7 mouse cellular contexts compared by ENCODE assay signal in the genomic region with DNA sequence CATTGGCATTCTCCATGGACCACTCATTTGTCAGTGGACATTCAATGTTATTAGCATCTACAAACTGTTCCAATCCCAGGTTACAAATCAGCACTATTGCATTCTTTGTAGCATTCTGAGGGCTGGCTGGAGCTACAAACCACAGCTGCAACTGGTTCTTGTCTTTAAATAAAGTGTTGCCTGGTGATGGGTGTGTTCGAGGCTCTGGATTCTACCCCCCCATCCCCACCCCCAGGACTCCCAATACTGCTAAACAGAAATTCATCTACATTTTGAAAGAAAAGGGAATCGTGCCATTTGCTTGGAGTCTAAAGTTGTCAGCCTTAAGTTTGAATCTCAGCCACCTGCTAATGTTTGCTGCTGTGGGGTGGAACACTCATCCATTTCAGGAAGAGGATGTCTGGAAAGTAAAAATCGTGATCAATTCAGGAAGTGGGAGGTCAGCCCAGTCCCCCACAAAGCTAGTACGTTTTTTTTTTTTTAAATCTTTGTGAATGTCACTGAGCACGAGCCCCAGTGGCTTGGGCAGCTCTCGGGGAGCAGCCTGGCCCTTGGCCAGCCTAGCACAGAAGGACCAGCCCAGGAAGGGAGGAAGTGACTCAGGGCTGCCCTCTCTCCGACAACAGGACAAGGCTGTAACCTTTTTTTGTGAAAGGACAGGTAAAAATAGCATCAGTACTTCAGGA. TPM values are rescaled to one million over a fixed set of nuclear protein-coding genes. Genes with fewer than 3 reads are reported as not detected.
DNase-seq lines count a peak whose midpoint lies in the region; ATAC-seq lines count a peak whose summit lies in the region.

No protein-coding gene starts in this region.

- no peaks in the 10 kb centered on the region for H3K4me1 ChIP-seq in embryonic facial prominence, embryonic 10.5 days
- H3K4me1 ChIP-seq in midbrain, embryonic 10.5 days = no peaks in the 10 kb centered on the region

- DNase-seq in urinary bladder, postnatal 36 days (ENCODE audit: low spot score in 2 of 2) = peak; percentile 10 to 44
- no peak for DNase-seq in urinary bladder, postnatal 10 days (ENCODE audit: low spot score)
- peak; percentile 28 for DNase-seq in kidney, postnatal 14 days
- no peak for DNase-seq in embryonic facial prominence, embryonic 10.5 days (ENCODE audit: low spot score)
- no peak for DNase-seq in midbrain, embryonic 10.5 days (ENCODE audit: low spot score)
- DNase-seq in spleen, adult 18-20 months = no peak

- no peaks in the 10 kb centered on the region for H3K9me3 ChIP-seq in embryonic facial prominence, embryonic 10.5 days
- H3K9me3 ChIP-seq in midbrain, embryonic 10.5 days (replicated peaks) = no peaks in the 10 kb centered on the region

- H3K36me3 ChIP-seq in embryonic facial prominence, embryonic 10.5 days (replicated peaks) = no peaks in the 10 kb centered on the region
- H3K36me3 ChIP-seq in midbrain, embryonic 10.5 days = no peaks in the 10 kb centered on the region

- H3K27me3 ChIP-seq in embryonic facial prominence, embryonic 10.5 days (replicated peaks; ENCODE audit: low read depth, poor library complexity, severe bottlenecking) = no peaks in the 10 kb centered on the region
- no peaks in the 10 kb centered on the region for H3K27me3 ChIP-seq in midbrain, embryonic 10.5 days (ENCODE audit: low read depth, poor library complexity, severe bottlenecking)

- no peak overlapping the region for H3K4me3 ChIP-seq in embryonic facial prominence, embryonic 10.5 days
- no peak overlapping the region for H3K4me3 ChIP-seq in midbrain, embryonic 10.5 days

- ATAC-seq in common myeloid progenitor, adult 5-6 weeks (replicated peaks; ENCODE audit: low read depth, poor library complexity, severe bottlenecking) = peak; percentile 74

- 73% methylated on average over 7 of the region's 7 CpGs for WGBS in embryonic facial prominence, embryonic 10.5 days
- WGBS in midbrain, embryonic 10.5 days = 78% methylated on average over 7 of the region's 7 CpGs

- no peak overlapping the region for H3K27ac ChIP-seq in embryonic facial prominence, embryonic 10.5 days (replicated peaks)
- no peak overlapping the region for H3K27ac ChIP-seq in midbrain, embryonic 10.5 days (replicated peaks)

RNA-seq across cellular contexts. Expression of a gene that starts 39.3 kb away (rescaled TPM):
- not detected in 2 replicates for total RNA-seq in common myeloid progenitor, adult 5-6 weeks (2017)
- 2.9 and 3.4 TPM in 2 replicates for polyA plus RNA-seq in embryonic facial prominence, embryonic 10.5 days (2016; fragmentation: Nextera tagmentation; extraction: Ambion mirVana)
- polyA plus RNA-seq in midbrain, embryonic 10.5 days (2016; fragmentation: Nextera tagmentation; extraction: Ambion mirVana) = 13.7 and 23.4 TPM in 2 replicates

Comparison
In these comparisons a context has a peak if more than half of its experiments do, and no peak if none do; other contexts are left out.
1. DNase-seq: peak in urinary bladder, postnatal 36 days (2 of 2) and kidney, postnatal 14 days (single experiment); none in urinary bladder, postnatal 10 days (single experiment), embryonic facial prominence, embryonic 10.5 days (single experiment), midbrain, embryonic 10.5 days (single experiment) and spleen, adult 18-20 months (0 of 2).